Mouse (Mus musculus) bone marrow, adult 2 months (tissue): Measurements from ENCODE around the gene Trpm5.

ENCODE experiments used
- CTCF ChIP-seq: fragments of 200-500 bp; IDR thresholded peaks from 2 replicates; pipeline ENCODE4 v1.5.1; 2011; ENCODE audit warnings: low read length, control low read depth; ENCODE audit not compliant: control insufficient read depth, insufficient read depth
- POLR2A ChIP-seq: fragments of 200-500 bp; IDR thresholded peaks from 2 replicates; pipeline ENCODE4 v1.6.1; 2011; ENCODE audit warnings: low read depth, mild to moderate bottlenecking, control low read depth, low read length, borderline replicate concordance; ENCODE audit not compliant: control insufficient read depth

DNA sequence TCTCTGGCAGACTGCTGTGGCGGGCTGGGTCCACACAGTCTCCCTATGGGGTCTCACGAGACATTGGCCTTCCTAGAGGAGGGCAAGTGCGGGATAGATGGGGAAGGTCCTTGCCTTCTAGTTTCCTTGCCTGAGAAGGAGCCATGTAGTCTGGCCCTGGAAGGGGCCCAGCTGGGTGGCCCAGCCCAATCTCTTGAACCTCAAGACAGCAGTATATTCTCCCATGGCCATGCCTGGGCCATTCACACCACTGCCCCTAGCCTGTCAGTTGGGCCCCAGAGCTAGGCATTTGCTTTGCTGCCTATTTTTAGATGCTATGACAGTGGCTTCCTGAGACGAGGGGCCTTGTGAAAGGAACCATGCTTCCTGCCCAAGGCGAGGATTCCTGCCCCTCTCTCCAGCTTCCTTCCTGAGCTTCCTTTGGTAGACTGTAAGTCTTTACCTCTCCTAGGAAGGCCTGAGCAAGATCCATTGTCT, 36.2 kb downstream of the Trpm5 start:
- no peak for TF ChIP-seq CTCF
- TF ChIP-seq POLR2A: no peak
